In the genomic region with DNA sequence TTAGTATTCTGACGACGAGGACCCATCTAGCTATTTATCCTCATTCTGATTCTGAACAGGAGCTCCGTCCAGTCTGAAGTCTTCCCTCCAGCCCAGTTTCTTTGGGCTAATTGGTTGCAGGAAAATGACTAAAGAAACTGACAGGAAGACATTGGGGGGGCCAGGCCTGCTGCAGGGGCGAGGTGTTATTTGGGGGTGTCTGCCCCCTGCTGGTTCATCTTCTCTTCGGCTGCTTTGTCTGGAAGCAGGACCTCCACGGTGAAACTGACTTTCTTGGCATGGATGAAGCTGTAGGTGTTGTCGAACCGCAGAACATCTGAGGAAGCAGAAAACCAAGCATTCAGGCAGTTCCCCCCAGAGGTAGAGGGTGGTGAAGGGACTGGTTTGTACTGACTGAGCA, we compare ENCODE assay signal across 16 mouse cellular contexts. TPM values are rescaled to one million over a fixed set of nuclear protein-coding genes. Genes with fewer than 3 reads are reported as not detected.
DNase-seq lines count a peak whose midpoint lies in the region; ATAC-seq lines count a peak whose summit lies in the region.
"Had no signal": no experiment of that assay in that cellular context is flagged by ENCODE, and none has a peak within 500 bp of the region (broad histone marks: within the 10 kb centered on the region; RNA-seq: fewer than 3 reads in every experiment).

No protein-coding gene starts in this region.

- no peaks in the 10 kb centered on the region for H3K27me3 ChIP-seq in splenic B cell, adult 2 months (ENCODE audit: control insufficient read depth, insufficient read depth, low read length, poor library complexity, severe bottlenecking)
- H3K27me3 ChIP-seq: megakaryocyte, embryonic 14.5 days; Patski had no signal

- peak; percentile 39 for DNase-seq in CD4-positive, CD25-positive, alpha-beta regulatory T cell, adult 2 months (ENCODE audit: low read depth, low spot score)
- DNase-seq in kidney, postnatal 10 days = peak; percentile 17
- DNase-seq in kidney, adult 18-20 months = no peak
- DNase-seq in B cell, adult 2 months = peak; percentile 30 to 43
- DNase-seq in splenic B cell, adult 2 months (ENCODE audit: low read depth, low spot score) = peak; percentile 35
- no peak for DNase-seq in adrenal gland, adult 2 months
- DNase-seq: lung, adult 18-20 months had no signal

- no peak for ATAC-seq in CD4-positive, CD25-positive, alpha-beta regulatory T cell, adult 4 months
- ATAC-seq in activated CD4-positive, CD25-positive, alpha-beta regulatory T cell, adult 4 months = no peak
- ATAC-seq: Patski had no signal

- H3K36me3 ChIP-seq in splenic B cell, adult 2 months (ENCODE audit: control insufficient read depth, insufficient read depth, low read length, poor library complexity, severe bottlenecking) = no peaks in the 10 kb centered on the region

RNA-seq across cellular contexts. Expression of a gene that starts 2.9 kb away (rescaled TPM):
- polyA plus RNA-seq in CD4-positive, CD25-positive, alpha-beta regulatory T cell, adult 4 months (2017; shearing (Covaris generic)) = 1 to 10 TPM; 1.2 to 1.8 TPM
- 1 to 10 TPM; 1.4 to 2.8 TPM for polyA plus RNA-seq in activated CD4-positive, CD25-positive, alpha-beta regulatory T cell, adult 4 months (2017; shearing (Covaris generic))
- 10 to 100 TPM; 19.3 to 24.2 TPM for total RNA-seq in adrenal gland, adult 2 months (2021)
- 40.4 and 43.8 TPM in 2 replicates for polyA plus RNA-seq in adrenal gland, adult 2 months (2012; rRNA removed)
- total RNA-seq: neutrophil, adult 5-6 weeks had no signal

RNA-seq across cellular contexts. Expression of a gene that starts 25.1 kb away (rescaled TPM):
- polyA plus RNA-seq in CD4-positive, CD25-positive, alpha-beta regulatory T cell, adult 4 months (2017; shearing (Covaris generic)) = 1 to 10 TPM in 1 of 2 experiments, under 1 TPM in 1; 0.71 to 3.8 TPM
- 1 to 10 TPM in 1 of 2 experiments, under 1 TPM in 1; 0.48 to 1.2 TPM for polyA plus RNA-seq in activated CD4-positive, CD25-positive, alpha-beta regulatory T cell, adult 4 months (2017; shearing (Covaris generic))
- 1 to 10 TPM; 1.8 to 2.2 TPM for total RNA-seq in adrenal gland, adult 2 months (2021)
- 0.59 and 0.71 TPM in 2 replicates for polyA plus RNA-seq in adrenal gland, adult 2 months (2012; rRNA removed)

RNA-seq across cellular contexts. Expression of a gene that starts 33.5 kb away (rescaled TPM):
- not detected for polyA plus RNA-seq in CD4-positive, CD25-positive, alpha-beta regulatory T cell, adult 4 months (2017; shearing (Covaris generic))
- polyA plus RNA-seq in activated CD4-positive, CD25-positive, alpha-beta regulatory T cell, adult 4 months (2017; shearing (Covaris generic)) = not detected
- not detected for total RNA-seq in adrenal gland, adult 2 months (2021)
- 0.10 TPM in 1 of 2 replicates, not detected in the other for polyA plus RNA-seq in adrenal gland, adult 2 months (2012; rRNA removed)
- total RNA-seq: adrenal gland, adult 18-20 months; gastrocnemius, postnatal 4 days; neutrophil, adult 5-6 weeks had no signal
- polyA plus RNA-seq: erythroblast, embryonic 14.5 days; Patski; stomach, embryonic 14.5 days had no signal

RNA-seq across cellular contexts. Expression of a gene that starts 36.9 kb away (rescaled TPM):
- 10 to 100 TPM in 1 of 2 experiments, 1 to 10 TPM in 1; 7.3 to 11.2 TPM for polyA plus RNA-seq in CD4-positive, CD25-positive, alpha-beta regulatory T cell, adult 4 months (2017; shearing (Covaris generic))
- polyA plus RNA-seq in activated CD4-positive, CD25-positive, alpha-beta regulatory T cell, adult 4 months (2017; shearing (Covaris generic)) = 10 to 100 TPM in 1 of 2 experiments, 1 to 10 TPM in 1; 8.8 to 11.5 TPM
- 10 to 100 TPM; 21.7 to 25.0 TPM for total RNA-seq in adrenal gland, adult 2 months (2021)
- 34.6 and 40.2 TPM in 2 replicates for polyA plus RNA-seq in adrenal gland, adult 2 months (2012; rRNA removed)

Comparison
In these comparisons a context has a peak if more than half of its experiments do, and no peak if none do; other contexts are left out.
1. DNase-seq: peak in CD4-positive, CD25-positive, alpha-beta regulatory T cell, adult 2 months (single experiment), kidney, postnatal 10 days (single experiment), B cell, adult 2 months (2 of 2) and splenic B cell, adult 2 months (single experiment); none in kidney, adult 18-20 months (single experiment) and adrenal gland, adult 2 months (single experiment).
2. RNA of a gene that starts 2.9 kb away (polyA plus RNA-seq): 40.4 to 43.8 TPM in adrenal gland, adult 2 months; 1.4 to 2.8 TPM in activated CD4-positive, CD25-positive, alpha-beta regulatory T cell, adult 4 months and 1.2 to 1.8 TPM in CD4-positive, CD25-positive, alpha-beta regulatory T cell, adult 4 months; every median in the first group is over 10 times any median in the second.